Mouse (Mus musculus) kidney, adult 2 months (tissue): ENCODE results near the gene Arid4a.

Source experiments
- CTCF ChIP-seq: fragments of 200-500 bp; conservative IDR thresholded peaks from 2 replicates; pipeline ENCODE4 v1.5.1; 2011; ENCODE audit warnings: low read depth, mild to moderate bottlenecking, control low read depth, low read length, moderate library complexity, mixed read lengths; ENCODE audit not compliant: insufficient read depth, insufficient read length
- POLR2A ChIP-seq: fragments of 200-500 bp; IDR thresholded peaks from one replicate; pipeline ENCODE4 v1.6.1; 2011; ENCODE audit warnings: low read depth, low read length, control low read depth

DNA sequence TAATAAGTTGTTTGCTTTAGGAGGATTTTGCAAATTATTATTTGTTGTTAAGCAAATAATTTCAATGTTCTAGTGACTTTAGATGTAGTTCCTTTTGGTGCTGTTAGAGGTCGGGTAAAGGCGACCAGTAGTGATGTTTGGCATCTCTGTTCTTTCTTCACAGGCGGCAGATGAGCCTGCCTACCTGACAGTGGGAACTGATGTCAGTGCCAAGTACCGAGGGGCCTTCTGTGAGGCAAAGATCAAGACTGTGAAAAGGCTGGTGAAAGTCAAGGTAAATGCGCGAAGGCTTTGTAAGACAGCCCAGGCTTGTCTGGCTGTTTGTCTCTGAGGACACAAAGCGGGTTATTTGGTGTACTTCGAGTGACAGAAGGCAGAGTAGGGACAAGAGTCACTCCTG is 3.4 kb downstream of the Arid4a start:
- TF ChIP-seq CTCF (no peak), POLR2A (no peak)
